Mouse (Mus musculus) heart, adult 11 months (tissue): ENCODE measurements at regions not wholly inside any gene's neighbourhood (a gene's known extent, or its start where the extent isn't known, plus 50 kb on each side); places are given as distances from the start of the nearest gene placed in this dataset.
A peak's percentile ranks its signal among the peaks of the same experiment; 100 is the strongest.

Experiments
- DNase-seq: peaks from one replicate; pipeline ENCODE4 v3.0.0; 2022

DNA sequence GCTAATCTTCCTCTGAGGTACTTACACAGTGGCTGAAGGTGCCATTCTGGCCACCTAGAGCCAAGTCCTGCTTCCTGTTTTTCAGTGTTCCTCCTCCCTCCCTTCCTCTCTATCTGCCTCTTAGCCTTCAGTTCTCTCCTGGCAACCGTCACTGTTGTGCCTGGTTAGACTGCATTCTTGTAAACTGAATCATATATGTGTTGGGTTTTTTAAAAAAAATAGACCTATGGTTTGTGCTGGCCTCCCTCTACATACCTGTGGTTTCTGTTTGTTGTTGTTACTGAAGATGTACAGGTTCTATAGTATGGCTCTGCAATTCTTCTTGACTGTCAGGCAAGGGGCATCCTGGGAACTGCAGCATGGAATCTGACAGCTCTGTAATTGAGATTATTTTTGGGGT lies 112.5 kb upstream of the Lhx5 start:
- no peak for DNase-seq

DNA sequence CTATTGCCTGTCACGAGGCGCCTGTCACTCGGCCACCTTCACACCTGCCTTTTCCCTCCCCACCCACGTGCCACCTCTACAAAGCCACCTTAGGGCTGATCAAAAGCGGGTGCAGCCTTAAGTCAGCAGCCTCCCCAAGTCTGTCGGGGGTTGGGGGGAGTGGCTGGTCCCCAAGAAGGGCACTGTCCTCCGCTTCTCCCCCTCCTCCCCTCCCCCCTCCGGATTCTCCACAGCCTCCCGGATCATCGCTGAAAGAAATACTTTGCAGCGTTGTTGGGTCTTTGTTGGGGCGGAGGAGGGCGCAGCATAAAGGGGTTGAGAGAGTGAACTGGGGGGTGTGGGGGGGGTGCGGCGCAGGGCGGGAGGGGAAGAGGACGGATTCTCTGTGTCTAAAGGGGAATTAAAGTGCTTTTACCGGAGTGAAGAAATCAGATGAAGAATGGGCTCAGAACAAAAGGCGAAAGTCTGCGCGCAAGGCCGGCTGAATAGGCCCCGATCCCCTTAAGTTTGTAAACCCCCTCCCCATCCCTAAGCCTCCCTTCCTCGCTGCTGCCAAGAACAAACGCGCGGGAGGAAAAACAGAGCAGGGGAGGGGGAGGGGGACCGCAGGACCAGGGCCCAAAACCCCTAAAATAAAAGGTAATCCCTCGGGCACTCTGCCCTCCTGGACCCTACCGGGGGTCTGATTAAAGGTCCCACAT lies 109.3 kb upstream of the Lhx5 start:
- peak; percentile 58 for DNase-seq

DNA sequence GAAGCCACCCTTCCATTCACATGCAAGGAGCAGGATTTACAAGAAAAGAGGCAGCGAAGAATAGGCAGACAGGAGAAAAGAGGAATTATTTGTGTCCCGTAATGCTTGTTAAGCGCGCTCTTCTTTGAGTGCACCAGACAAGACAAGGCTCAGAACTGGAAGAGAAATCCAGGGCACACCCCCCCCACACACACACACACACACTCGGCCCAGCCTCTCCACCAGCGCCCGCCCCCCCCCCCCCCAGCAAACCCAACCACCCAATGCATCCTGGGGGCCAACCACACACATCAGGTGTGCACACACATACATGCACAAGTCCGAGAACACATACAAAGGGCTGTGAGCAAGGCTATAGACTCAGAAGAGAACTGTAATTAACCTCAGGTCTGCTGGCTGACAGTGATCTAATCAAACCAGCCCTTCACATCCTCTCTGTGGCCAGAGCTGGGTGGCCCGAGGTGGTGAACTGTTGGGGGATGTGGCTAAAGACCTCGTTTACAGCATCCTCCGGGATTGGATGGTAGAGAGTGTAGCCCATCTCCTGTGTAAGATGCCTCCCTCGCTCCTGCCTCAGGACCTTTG lies 108.7 kb upstream of the Lhx5 start:
- DNase-seq: no peak

DNA sequence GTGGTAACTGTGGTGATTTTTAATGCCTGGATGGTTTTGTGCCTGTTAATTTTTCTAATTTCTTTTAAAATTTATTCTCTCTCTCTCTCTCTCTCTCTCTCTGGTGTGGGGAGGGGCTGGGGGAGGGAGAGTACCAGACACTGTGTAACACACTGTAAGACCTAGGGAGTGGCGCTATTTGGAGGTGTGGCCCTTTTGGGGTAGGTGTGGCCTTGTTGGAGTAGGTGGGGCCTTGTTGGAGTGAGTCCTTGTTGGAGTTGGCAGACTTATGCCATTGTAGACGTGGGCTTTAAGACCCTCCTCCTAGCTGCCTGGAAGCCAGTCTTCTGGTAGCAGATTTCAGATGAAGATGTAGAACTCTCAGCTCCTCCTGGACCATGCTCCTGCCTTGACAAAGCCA lies 107.4 kb upstream of the Lhx5 start:
- no peak for DNase-seq

DNA sequence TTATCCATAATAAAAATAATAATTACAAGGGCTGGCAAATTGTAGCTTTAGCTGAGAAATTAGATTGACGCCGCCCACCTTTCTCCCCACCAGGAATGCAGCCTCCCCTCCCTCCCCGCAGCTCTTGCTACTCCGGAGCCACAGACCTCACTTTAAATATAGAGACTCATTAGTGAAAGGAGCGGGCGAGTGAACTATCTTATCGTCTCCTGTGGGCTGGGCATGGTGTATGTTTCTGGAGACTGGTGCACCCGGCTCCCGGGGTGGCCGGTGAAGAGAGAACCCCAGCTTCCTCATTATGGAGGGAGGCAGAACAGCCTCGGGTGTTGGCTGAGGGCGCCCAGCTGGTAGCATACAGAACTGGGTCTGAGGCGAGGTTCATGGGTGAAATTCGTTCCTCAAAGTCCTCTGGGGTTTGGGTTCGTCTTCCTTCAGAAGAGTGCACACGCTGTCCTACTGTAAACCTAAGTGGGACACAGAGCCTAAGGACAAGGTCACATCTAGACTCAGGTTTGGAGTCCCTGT lies 106.1 kb upstream of the Lhx5 start:
- DNase-seq: peak; percentile 72

DNA sequence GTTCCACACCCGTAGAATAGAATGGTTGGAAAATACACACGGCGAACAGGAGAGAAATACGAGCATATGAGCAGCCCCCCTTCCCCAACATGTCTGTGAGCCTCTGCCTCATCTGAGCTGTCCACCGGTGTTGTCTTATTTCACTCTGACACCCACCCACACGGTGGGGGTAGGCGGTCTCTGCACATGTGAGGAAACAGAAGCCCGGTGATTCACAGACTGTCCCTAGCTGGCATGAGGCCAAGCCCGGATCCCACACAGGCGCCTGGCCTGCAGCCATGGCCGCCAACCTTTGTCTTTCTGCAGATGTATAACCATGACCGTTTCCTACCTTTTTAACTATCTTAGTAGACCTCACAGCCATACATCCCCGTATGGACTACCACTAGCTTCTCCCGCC lies 99.5 kb upstream of the Lhx5 start:
- DNase-seq: peak; percentile 82

DNA sequence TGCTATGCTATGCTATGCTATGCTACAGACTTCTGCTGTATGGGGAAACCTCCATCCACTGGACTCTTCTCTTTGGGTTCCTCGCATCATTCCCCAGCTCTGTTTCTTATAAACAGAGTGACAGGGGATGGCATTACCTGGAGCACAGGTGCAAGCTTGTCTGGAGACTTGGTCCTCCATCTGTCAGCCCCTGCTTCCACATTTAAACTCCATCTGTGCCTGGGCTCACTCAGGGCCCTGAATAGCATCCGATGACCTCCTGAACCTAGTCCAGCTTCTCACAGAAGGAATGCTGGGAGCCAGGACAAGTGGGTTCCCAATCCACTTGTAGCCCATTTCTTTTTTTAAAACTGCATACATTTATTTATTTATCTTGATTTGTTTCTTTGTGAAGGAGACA lies 92.3 kb upstream of the Lhx5 start:
- DNase-seq: no peak

DNA sequence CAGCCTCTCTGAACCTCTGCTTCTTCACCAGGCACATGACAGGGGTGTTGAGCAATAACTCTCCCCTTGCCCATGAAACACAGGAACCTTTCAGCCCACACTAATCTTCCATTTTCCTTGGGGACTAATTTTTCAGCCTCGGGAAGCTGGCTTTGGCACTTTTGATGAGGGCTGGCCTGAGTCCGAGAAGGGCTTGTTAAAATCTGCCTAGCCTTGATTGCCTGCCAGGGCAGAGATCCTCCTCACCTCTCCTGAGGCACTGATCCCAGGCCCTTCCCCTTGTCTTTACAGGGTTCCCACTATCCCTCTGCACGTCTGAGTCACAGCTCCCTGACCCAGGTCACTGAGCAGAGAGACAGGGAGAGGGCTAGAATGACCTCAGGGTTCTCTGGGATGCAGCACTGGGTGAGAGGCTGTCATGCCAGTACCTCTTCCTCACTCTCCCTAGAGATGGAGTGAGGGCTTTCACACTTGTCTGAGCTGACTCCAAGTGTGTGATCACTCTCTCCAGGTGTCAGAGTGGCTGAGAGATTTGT lies 90.7 kb upstream of the Lhx5 start:
- no peak for DNase-seq

DNA sequence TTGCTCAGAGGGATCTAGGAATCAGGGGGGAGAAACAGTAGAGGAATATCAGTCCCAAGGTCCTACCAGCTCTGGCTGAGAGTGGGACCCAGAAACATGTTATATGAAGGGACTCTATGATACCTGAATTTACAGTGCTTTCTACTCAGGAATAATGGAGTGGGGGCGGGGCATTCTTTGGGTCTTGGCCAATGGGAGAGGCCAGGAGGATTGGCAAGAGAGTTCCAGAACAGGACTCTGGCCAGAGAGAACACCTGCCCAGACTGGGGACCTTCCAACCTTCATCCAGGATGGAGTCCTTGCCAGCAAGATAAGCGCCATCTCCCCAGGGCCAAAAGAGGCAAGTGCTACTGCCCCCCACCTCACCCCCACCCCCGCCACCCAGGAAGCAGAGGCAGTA lies 81.0 kb upstream of the Lhx5 start:
- DNase-seq: no peak

DNA sequence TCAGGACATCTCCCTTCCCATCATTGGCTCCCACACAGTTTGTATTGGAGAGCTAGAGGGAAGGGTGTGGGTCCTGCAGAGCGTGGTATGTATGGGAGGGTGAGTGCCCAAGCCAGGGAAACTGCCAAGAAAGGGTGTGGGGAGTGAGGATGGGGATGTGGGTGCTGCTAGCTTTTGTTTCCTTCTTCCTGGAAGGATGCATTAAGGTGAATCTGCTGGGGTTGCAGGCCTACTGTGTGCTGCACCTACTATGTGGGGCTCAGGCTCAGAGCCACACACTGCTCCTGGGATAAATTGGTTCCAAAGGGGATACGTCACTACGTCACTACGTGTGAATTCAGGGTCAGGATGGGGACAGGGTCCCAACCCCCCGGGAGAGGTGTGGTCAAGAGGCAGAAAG lies 79.7 kb upstream of the Lhx5 start:
- peak; percentile 74 for DNase-seq

DNA sequence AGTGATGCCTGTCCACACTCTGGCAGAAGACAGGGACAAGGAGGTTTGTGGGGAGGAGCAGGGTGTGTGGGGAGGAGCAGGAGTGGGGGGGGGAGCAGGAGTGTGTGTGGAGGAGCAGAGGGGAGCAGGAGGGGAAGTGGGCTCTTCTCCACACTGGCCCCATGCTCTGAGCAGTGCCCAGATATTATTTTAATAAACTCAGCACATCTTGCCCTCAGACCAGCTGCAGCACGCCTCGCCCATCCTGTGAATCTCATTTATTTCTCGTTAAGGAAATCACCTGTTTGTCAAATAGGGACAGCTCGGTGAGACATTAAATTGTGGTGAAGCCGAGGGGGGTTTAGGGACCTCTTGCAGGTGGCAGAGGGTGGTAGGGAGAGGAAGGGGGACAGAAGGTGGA lies 77.8 kb upstream of the Lhx5 start:
- peak; percentile 72 for DNase-seq

DNA sequence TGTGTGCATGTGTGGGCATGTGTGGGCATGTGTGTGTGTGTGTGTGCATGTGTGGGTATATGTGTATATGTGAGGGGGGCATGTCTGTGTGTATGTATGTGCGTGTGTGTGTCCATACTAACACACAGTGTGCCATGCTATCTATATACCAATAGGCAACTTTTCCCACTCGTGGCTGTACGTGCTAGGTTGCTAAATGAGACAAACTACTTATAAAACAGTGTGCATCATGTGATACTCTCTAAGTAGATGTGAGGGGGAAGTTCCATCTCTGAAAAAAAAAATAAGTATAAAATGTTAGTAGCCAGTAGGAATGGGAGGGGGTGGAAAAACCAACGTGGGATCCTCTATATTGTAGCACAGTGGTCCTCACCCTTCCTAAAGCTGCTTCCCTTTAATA lies 74.5 kb upstream of the Lhx5 start:
- DNase-seq: no peak

DNA sequence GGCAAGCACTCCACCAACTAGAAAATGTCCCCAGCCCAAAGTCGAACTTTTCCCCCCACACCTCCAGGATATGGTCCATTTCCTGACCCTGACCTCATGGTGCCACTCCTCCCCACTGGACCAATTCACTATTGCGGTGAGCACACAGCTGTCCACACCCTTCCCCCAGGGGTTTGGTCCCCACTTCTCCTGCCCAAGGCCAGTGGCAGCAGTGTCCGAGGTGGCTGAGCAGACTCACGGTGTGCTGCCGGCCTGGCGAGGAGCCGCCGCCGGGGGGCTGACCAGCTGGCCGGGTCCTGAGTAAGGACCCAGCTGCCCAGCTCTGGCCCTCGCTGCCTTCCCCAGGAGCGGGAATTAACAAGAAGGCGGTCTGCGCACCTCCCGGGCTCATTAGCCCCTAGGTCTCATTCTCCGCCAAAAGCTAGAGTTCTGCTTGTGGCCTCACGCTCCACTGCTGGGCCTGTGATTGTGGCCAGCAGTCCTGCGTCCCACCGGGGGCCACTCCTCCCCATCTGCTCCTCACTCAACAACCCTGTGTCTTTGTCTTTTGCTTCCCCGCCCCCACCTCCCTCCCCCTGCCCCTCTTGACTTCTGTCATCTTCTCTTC lies 73.3 kb upstream of the Lhx5 start:
- no peak for DNase-seq

DNA sequence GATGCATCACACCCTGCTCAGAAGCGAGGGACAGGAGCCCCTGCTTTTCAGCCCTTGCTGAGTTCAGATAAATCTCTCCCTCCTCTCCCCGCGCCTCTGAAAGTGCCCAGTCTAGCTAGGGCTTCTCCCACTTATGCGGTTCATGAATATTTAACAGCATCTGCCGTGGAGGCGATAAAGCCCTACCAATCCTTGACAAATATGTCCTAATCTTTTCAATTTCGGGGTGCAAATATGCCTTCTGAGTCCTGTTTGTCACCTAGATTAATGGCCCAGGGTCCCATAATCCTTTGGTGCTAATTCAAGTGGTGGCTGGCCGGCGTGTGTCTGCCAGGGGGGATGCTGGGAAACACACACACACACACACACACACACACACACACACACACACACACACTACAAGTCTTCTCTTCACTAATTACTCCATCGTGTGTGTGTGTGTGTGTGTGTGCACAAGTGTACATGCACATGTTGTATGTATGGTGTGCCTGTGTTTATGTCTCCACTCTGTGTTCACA lies 65.5 kb upstream of the Lhx5 start:
- DNase-seq: no peak

DNA sequence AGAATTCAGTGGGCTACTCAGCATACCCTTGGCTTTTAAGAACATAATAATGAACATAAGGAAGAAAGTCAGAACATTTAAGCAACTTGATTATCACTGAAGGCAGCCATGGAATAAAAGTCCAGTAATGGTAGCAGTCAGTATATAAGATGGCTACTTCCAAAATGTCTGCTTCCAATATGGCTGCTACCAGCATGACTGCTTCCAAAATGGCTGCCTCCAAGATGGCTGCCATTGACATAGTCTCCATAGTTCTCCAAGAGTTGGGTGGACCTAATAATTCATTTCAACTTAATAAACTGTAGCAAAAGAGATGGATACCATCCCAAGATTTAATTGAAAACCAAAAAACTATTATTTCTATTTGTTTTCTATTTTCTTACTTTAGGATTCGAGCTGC lies 62.7 kb upstream of the Lhx5 start:
- no peak for DNase-seq

DNA sequence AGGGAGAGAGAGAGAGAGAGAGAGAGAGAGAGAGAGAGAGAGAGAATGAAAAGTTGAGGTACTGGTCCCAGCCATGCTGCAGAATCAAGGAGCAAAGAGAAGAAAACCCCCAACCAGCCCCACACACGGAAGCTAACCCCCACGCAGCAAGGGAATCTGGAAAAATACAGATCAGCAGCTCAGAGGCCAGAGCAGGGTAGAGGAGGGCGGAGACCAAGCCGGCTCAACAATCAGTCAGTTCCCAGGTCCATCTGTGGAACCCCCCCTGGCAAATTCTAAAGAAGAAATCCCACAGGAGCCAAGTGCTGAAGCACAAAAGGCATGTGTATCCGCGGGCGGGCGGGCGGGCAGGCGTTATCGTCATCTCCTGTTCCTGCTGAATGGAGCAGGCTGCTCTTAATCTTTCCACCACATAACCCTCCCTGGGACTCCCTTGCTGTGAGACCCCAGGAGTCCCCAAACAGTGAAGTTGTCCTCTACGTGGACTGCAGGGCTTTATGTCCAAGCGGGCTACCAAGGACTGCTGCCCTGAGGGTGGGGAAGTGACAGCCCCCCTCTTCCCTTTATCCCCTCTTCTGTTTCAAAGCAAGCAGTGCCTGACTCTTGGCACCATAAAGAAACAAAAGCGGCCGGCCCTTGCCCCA lies 60.2 kb upstream of the Lhx5 start:
- DNase-seq: no peak

DNA sequence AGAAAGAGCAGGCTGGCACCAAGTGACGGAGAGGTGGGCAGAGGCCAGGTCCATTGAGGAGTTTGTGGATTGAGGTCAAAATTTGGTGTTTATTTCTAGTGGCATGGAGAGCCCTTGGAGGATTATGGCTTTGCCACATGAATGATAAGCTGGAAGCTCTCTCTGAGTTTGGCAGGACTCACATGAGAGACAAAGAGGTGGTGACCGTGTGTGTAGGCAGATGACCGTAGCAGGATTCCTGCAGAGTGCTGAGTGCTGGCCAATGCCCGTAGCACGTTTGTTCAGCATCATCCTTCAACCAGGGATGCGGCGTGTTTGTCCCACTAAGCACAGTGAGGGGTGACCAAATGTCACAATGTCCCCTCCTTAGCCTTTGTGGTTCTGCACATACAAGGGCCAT lies 58.1 kb upstream of the Lhx5 start:
- DNase-seq: no peak
